Mouse (Mus musculus): ENCODE results near the gene Cd276. TPM values are rescaled to one million over a fixed set of nuclear protein-coding genes. Genes with fewer than 3 reads are reported as not detected.

The Cd276 gene
- polyA plus RNA-seq, 1 experiment from 2014 or later, result 10.7 TPM

GRCm38 (mm10) chr9:58507216-58508005, 47.8 kb downstream of the Cd276 start:
- Histone ChIP-seq H3K4me1 (ENCODE audit: insufficient read depth, low read depth, low read length) (no peaks in the 10 kb centered on the region), H3K27me3 (replicated peaks; ENCODE audit: insufficient read depth, low read length) (no peaks in the 10 kb centered on the region), H3K9ac (replicated peaks; ENCODE audit: low read depth) (no peak overlapping the region), H3K9me3 (ENCODE audit: low read length) (no peaks in the 10 kb centered on the region), H3K36me3 (ENCODE audit: insufficient read depth, low read length) (no peaks in the 10 kb centered on the region), H3K4me3 (ENCODE audit: low read depth, low read length) (no peak overlapping the region), H3K4me2 (replicated peaks; ENCODE audit: low read depth, low read length) (no peak overlapping the region), H3K27ac (ENCODE audit: low read length) (no peak overlapping the region)
- ATAC-seq (no peak), DNase-seq (ENCODE audit: low spot score) (no peak)
- TF ChIP-seq EP300 (IDR thresholded peaks at IDR 0.05), result no peak
- TF ChIP-seq CTCF (IDR thresholded peaks at IDR 0.05), result no peak
- WGBS, result 68% methylated on average over 8 of the region's 8 CpGs

DNA sequence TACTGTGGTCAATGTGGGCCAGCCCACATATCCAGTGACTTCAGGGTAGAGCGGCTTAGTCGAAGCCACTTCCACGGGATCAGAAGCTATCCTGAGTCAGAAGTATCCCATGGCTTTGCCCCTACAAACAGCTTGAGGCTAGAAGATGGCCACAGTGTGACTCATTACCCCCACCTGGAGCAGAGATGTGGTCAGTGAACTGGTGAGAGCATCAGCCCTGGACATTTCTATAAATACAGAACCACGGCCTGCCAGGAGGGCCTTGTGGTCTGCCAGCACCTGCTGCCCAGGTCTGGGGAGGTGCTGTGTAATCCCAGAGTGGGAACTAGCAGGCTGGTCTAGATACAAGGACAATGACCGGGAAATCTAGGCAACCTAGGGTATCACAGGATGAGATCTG, 54.3 kb downstream of the Cd276 start:
- Histone ChIP-seq H3K27me3 (replicated peaks; ENCODE audit: insufficient read depth, low read length) (no peaks in the 10 kb centered on the region), H3K4me2 (replicated peaks; ENCODE audit: low read depth, low read length) (no peak overlapping the region), H3K9ac (replicated peaks; ENCODE audit: low read depth) (no peak overlapping the region), H3K36me3 (ENCODE audit: insufficient read depth, low read length) (no peaks in the 10 kb centered on the region), H3K4me1 (ENCODE audit: insufficient read depth, low read depth, low read length) (no peaks in the 10 kb centered on the region), H3K27ac (ENCODE audit: low read length) (no peak overlapping the region), H3K9me3 (ENCODE audit: low read length) (no peaks in the 10 kb centered on the region), H3K4me3 (ENCODE audit: low read depth, low read length) (no peak overlapping the region)
- WGBS, result 81% methylated on average over 5 of the region's 5 CpGs
- TF ChIP-seq EP300 (IDR thresholded peaks at IDR 0.05), result no peak
- TF ChIP-seq CTCF (IDR thresholded peaks at IDR 0.05), result no peak
- DNase-seq (ENCODE audit: low spot score) (no peak), ATAC-seq (no peak)

DNA sequence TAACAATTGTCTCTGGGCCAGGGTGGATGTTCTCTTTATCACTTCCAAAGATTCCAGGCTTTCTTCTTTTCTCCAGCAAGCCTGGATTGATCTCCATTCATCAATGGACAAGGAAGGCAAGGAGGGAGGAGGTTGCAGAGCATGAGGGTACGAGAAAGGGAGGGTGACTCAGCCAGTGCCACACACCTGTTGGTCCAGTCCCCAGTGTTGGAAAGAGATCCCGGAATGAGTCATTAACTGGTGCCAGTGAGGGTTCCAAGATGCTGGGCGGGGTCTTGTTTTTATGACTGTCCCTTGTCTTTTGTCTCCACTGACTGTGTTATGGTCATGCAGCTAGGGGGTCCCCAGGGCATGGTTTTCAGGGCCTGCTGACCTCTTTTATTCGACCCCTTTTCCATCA, 57.3 kb downstream of the Cd276 start:
- 61% methylated on average over 4 of the region's 4 CpGs for WGBS
- Histone ChIP-seq H3K4me3 (ENCODE audit: low read depth, low read length) (no peak overlapping the region), H3K4me2 (replicated peaks; ENCODE audit: low read depth, low read length) (no peak overlapping the region), H3K27ac (ENCODE audit: low read length) (no peak overlapping the region), H3K9me3 (ENCODE audit: low read length) (no peaks in the 10 kb centered on the region), H3K4me1 (ENCODE audit: insufficient read depth, low read depth, low read length) (no peaks in the 10 kb centered on the region), H3K36me3 (ENCODE audit: insufficient read depth, low read length) (no peaks in the 10 kb centered on the region), H3K27me3 (replicated peaks; ENCODE audit: insufficient read depth, low read length) (no peaks in the 10 kb centered on the region), H3K9ac (replicated peaks; ENCODE audit: low read depth) (no peak overlapping the region)
- ATAC-seq (no peak), DNase-seq (ENCODE audit: low spot score) (no peak)
- TF ChIP-seq EP300 (IDR thresholded peaks at IDR 0.05), result no peak
- TF ChIP-seq CTCF (IDR thresholded peaks at IDR 0.05), result no peak

DNA sequence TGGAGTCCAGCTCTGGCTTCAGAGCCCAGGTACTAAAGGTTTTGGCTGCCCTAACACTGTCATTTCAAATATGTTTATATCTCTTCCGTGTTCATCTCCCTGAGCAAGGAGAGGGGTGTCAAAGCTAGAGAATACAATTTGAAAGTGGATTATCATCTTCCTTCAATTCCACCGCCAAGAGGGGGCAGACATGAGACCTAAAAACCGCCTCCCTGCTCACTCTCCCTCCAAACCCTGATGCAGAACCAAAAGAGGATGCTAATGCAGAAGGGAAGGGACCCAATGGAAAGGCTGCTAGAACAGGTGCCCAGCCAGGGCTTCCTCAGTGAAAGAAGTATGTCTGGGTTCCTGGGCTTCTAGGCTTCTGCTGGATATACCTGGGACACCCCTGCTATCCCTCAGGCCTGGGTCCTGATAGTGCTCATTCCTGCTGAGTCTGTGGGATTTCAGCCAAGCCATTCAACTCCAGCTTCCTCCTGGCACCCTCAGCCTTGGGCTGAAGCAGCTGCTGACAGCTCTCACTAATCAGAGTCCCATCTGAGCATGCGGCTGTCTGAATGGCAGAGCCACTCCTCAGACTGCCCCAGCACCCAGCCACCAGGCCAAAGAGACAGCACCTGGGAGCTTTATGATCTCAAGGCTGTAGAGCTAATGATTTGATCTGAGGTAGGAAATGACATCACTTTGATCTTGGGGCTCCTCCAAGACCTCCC, 58.6 kb downstream of the Cd276 start:
- Histone ChIP-seq H3K9me3 (ENCODE audit: low read length) (no peaks in the 10 kb centered on the region), H3K4me3 (ENCODE audit: low read depth, low read length) (no peak overlapping the region), H3K9ac (replicated peaks; ENCODE audit: low read depth) (no peak overlapping the region), H3K36me3 (ENCODE audit: insufficient read depth, low read length) (no peaks in the 10 kb centered on the region), H3K27me3 (replicated peaks; ENCODE audit: insufficient read depth, low read length) (no peaks in the 10 kb centered on the region), H3K4me1 (ENCODE audit: insufficient read depth, low read depth, low read length) (no peaks in the 10 kb centered on the region), H3K4me2 (replicated peaks; ENCODE audit: low read depth, low read length) (no peak overlapping the region), H3K27ac (ENCODE audit: low read length) (no peak overlapping the region)
- ATAC-seq (no peak), DNase-seq (ENCODE audit: low spot score) (no peak)
- 28% methylated on average over 4 of the region's 4 CpGs for WGBS
- TF ChIP-seq EP300 (IDR thresholded peaks at IDR 0.05), result no peak
- TF ChIP-seq CTCF (IDR thresholded peaks at IDR 0.05), result peak; percentile 33

- H3K27ac ChIP-seq (ENCODE audit: low read length), result no peak overlapping the region
- H3K9ac ChIP-seq (replicated peaks; ENCODE audit: low read depth), result no peak overlapping the region
- no peaks in the 10 kb centered on the region for H3K36me3 ChIP-seq (ENCODE audit: insufficient read depth, low read length)
- H3K4me2 ChIP-seq (replicated peaks; ENCODE audit: low read depth, low read length), result no peak overlapping the region
- TF ChIP-seq EP300 (IDR thresholded peaks at IDR 0.05), result no peak
- no peak for TF ChIP-seq CTCF (IDR thresholded peaks at IDR 0.05)
- 60% methylated on average over 2 of the region's 2 CpGs for WGBS
- no peaks in the 10 kb centered on the region for H3K9me3 ChIP-seq (ENCODE audit: low read length)
- no peak overlapping the region for H3K4me3 ChIP-seq (ENCODE audit: low read depth, low read length)
- no peaks in the 10 kb centered on the region; the same call in 1 of the 2 replicates for H3K27me3 ChIP-seq (replicated peaks; ENCODE audit: insufficient read depth, low read length)
- ATAC-seq (no peak), DNase-seq (ENCODE audit: low spot score) (no peak)
- no peaks in the 10 kb centered on the region for H3K4me1 ChIP-seq (ENCODE audit: insufficient read depth, low read depth, low read length)
Measured at GRCm38 (mm10) chr9:58495035-58495434, 60.2 kb downstream of the Cd276 start.

DNA sequence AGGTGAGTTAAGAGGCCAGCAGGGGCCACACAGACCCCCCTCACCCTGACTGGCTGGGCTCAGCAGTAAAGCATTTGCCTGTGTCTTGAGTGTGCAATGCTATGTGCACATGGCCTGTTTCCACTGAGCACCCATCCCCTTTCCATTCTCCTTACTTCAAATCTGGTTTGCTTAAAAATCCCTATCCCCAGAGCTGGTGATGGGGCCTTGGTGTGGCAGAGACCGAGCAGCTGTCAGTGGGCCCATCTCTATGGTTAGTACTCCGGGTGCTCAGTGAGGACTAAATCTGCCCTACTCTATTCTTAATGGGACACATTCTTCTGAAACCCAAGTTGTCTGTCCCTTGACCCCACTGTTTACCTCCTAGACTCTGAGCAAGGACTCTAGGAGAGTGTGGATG, 64.8 kb downstream of the Cd276 start:
- Histone ChIP-seq H3K4me2 (replicated peaks; ENCODE audit: low read depth, low read length) (0 out of 2 replicates have a peak overlapping the region, but pooled peaks have one; percentile 11), H3K4me3 (ENCODE audit: low read depth, low read length) (no peak overlapping the region), H3K36me3 (ENCODE audit: insufficient read depth, low read length) (no peaks in the 10 kb centered on the region), H3K9ac (replicated peaks; ENCODE audit: low read depth) (no peak overlapping the region), H3K9me3 (ENCODE audit: low read length) (no peaks in the 10 kb centered on the region), H3K27ac (ENCODE audit: low read length) (no peak overlapping the region), H3K4me1 (ENCODE audit: insufficient read depth, low read depth, low read length) (no peaks in the 10 kb centered on the region), H3K27me3 (replicated peaks; ENCODE audit: insufficient read depth, low read length) (peaks cover 7% of the 10 kb centered on the region)
- 55% methylated on average over 2 of the region's 2 CpGs for WGBS
- ATAC-seq, result peak; percentile 37
- no peak for TF ChIP-seq CTCF (IDR thresholded peaks at IDR 0.05)
- TF ChIP-seq EP300 (IDR thresholded peaks at IDR 0.05), result no peak
- DNase-seq (ENCODE audit: low spot score), result peak; percentile 60

All from lung, postnatal 0 days (tissue).